Mouse (Mus musculus): ENCODE measurements around the gene Tulp2. TPM values are rescaled to one million over a fixed set of nuclear protein-coding genes. Genes with fewer than 3 reads are reported as not detected.

Tulp2 gene
- polyA plus RNA-seq, 1 experiment, result 0.13 TPM

- H3K4me3 ChIP-seq (ENCODE audit: insufficient read depth, low read length), result no peak overlapping the region
- H3K27ac ChIP-seq (ENCODE audit: insufficient read depth, low read length), result no peak overlapping the region
- TF ChIP-seq POLR2A (IDR thresholded peaks at IDR 0.05; ENCODE audit: extremely low read depth, insufficient read depth, low read length), result no peak
- TF ChIP-seq CTCF (IDR thresholded peaks at IDR 0.05; ENCODE audit: extremely low read depth, insufficient read depth, low read length), result no peak
- no peaks in the 10 kb centered on the region for H3K4me1 ChIP-seq (ENCODE audit: control insufficient read depth, insufficient read depth, low read length)
These were observed 77.2 kb downstream of the Tulp2 start for GRCm38 (mm10) chr7:45558907-45559306.

GRCm38 (mm10) chr7:45560241-45560640 lies 78.6 kb downstream of the Tulp2 start:
- no peak for TF ChIP-seq POLR2A (IDR thresholded peaks at IDR 0.05; ENCODE audit: extremely low read depth, insufficient read depth, low read length)
- Histone ChIP-seq H3K27ac (ENCODE audit: insufficient read depth, low read length) (no peak overlapping the region), H3K4me1 (ENCODE audit: control insufficient read depth, insufficient read depth, low read length) (no peaks in the 10 kb centered on the region), H3K4me3 (ENCODE audit: insufficient read depth, low read length) (no peak overlapping the region)

- TF ChIP-seq CTCF (IDR thresholded peaks at IDR 0.05; ENCODE audit: extremely low read depth, insufficient read depth, low read length) (peak; percentile 97), POLR2A (IDR thresholded peaks at IDR 0.05; ENCODE audit: extremely low read depth, insufficient read depth, low read length) (no peak)
- no peak overlapping the region for H3K4me3 ChIP-seq (ENCODE audit: insufficient read depth, low read length)
- H3K4me1 ChIP-seq (ENCODE audit: control insufficient read depth, insufficient read depth, low read length), result no peaks in the 10 kb centered on the region
- H3K27ac ChIP-seq (ENCODE audit: insufficient read depth, low read length), result no peak overlapping the region
These were observed 79.4 kb downstream of the Tulp2 start for GRCm38 (mm10) chr7:45560843-45561623.

GRCm38 (mm10) chr7:45561624-45562520 lies 80.2 kb downstream of the Tulp2 start:
- Histone ChIP-seq H3K4me3 (ENCODE audit: insufficient read depth, low read length) (no peak overlapping the region), H3K4me1 (ENCODE audit: control insufficient read depth, insufficient read depth, low read length) (no peaks in the 10 kb centered on the region), H3K27ac (ENCODE audit: insufficient read depth, low read length) (no peak overlapping the region)
- TF ChIP-seq CTCF (IDR thresholded peaks at IDR 0.05; ENCODE audit: extremely low read depth, insufficient read depth, low read length) (no peak), POLR2A (IDR thresholded peaks at IDR 0.05; ENCODE audit: extremely low read depth, insufficient read depth, low read length) (no peak)

GRCm38 (mm10) chr7:45564811-45565210 lies 83.1 kb downstream of the Tulp2 start:
- H3K4me1 ChIP-seq (ENCODE audit: control insufficient read depth, insufficient read depth, low read length), result no peaks in the 10 kb centered on the region; the same call in 1 of the 2 replicates
- TF ChIP-seq POLR2A (IDR thresholded peaks at IDR 0.05; ENCODE audit: extremely low read depth, insufficient read depth, low read length), result no peak
- no peak for TF ChIP-seq CTCF (IDR thresholded peaks at IDR 0.05; ENCODE audit: extremely low read depth, insufficient read depth, low read length)
- H3K27ac ChIP-seq (ENCODE audit: insufficient read depth, low read length), result no peak overlapping the region
- H3K4me3 ChIP-seq (ENCODE audit: insufficient read depth, low read length), result no peak overlapping the region

GRCm38 (mm10) chr7:45565446-45565845 lies 83.8 kb downstream of the Tulp2 start:
- TF ChIP-seq CTCF (IDR thresholded peaks at IDR 0.05; ENCODE audit: extremely low read depth, insufficient read depth, low read length), result no peak
- no peak for TF ChIP-seq POLR2A (IDR thresholded peaks at IDR 0.05; ENCODE audit: extremely low read depth, insufficient read depth, low read length)
- Histone ChIP-seq H3K4me1 (ENCODE audit: control insufficient read depth, insufficient read depth, low read length) (no peaks in the 10 kb centered on the region; the same call in 1 of the 2 replicates), H3K4me3 (ENCODE audit: insufficient read depth, low read length) (no peak overlapping the region), H3K27ac (ENCODE audit: insufficient read depth, low read length) (no peak overlapping the region)

GRCm38 (mm10) chr7:45567112-45567779 lies 85.6 kb downstream of the Tulp2 start:
- H3K4me1 ChIP-seq (ENCODE audit: control insufficient read depth, insufficient read depth, low read length), result peaks cover 1% of the 10 kb centered on the region
- TF ChIP-seq POLR2A (IDR thresholded peaks at IDR 0.05; ENCODE audit: extremely low read depth, insufficient read depth, low read length) (no peak), CTCF (IDR thresholded peaks at IDR 0.05; ENCODE audit: extremely low read depth, insufficient read depth, low read length) (no peak)
- H3K27ac ChIP-seq (ENCODE audit: insufficient read depth, low read length), result peak overlapping the region; percentile 80; the same call in 1 of the 2 replicates
- no peak overlapping the region; the same call in 1 of the 2 replicates for H3K4me3 ChIP-seq (ENCODE audit: insufficient read depth, low read length)

- Histone ChIP-seq H3K4me3 (ENCODE audit: insufficient read depth, low read length) (peak overlapping the region; percentile 21), H3K4me1 (ENCODE audit: control insufficient read depth, insufficient read depth, low read length) (peaks cover 1% of the 10 kb centered on the region), H3K27ac (ENCODE audit: insufficient read depth, low read length) (peak overlapping the region; percentile 80)
- TF ChIP-seq CTCF (IDR thresholded peaks at IDR 0.05; ENCODE audit: extremely low read depth, insufficient read depth, low read length) (no peak), POLR2A (IDR thresholded peaks at IDR 0.05; ENCODE audit: extremely low read depth, insufficient read depth, low read length) (no peak)
These were observed 86.3 kb downstream of the Tulp2 start for GRCm38 (mm10) chr7:45567780-45568516.

All from cortical plate, adult 2 months (tissue).